Mouse (Mus musculus) hindbrain, embryonic 10.5 days (tissue): Measurements from ENCODE around the gene Gm2381. TPM values are rescaled to one million over a fixed set of nuclear protein-coding genes. Genes with fewer than 3 reads are reported as not detected.
"Not testable (repeated sequence)": the region's sequence is repeated elsewhere in the genome, so short reads cannot be mapped to it uniquely, and the experiment has no call there.

ENCODE experiments used
- DNase-seq: peaks from one replicate; pipeline ENCODE4 v3.0.0-alpha.2; 2017; ENCODE audit warnings: low spot score
- H3K27ac ChIP-seq: fragments of 300-500 bp; sonication (generic); 2 replicates; pipeline ENCODE4 v1.5.1; 2016; ENCODE audit warnings: mild to moderate bottlenecking, moderate library complexity
- H3K27me3 ChIP-seq: fragments of 300-500 bp; sonication (generic); 2 replicates; pipeline ENCODE4 v1.6.1; 2016; ENCODE audit warnings: mild to moderate bottlenecking; ENCODE audit not compliant: poor library complexity, insufficient read depth, severe bottlenecking
- H3K36me3 ChIP-seq: fragments of 300-500 bp; sonication (generic); 2 replicates; pipeline ENCODE4 v1.6.1; 2016; ENCODE audit warnings: mild to moderate bottlenecking, moderate library complexity
- H3K4me1 ChIP-seq: fragments of 300-500 bp; sonication (generic); replicated peaks from 2 replicates; pipeline ENCODE4 v1.6.1; 2016; ENCODE audit warnings: mild to moderate bottlenecking
- H3K4me3 ChIP-seq: fragments of 300-500 bp; sonication (generic); 2 replicates; pipeline ENCODE4 v1.5.1; 2016; ENCODE audit warnings: mild to moderate bottlenecking, moderate library complexity
- H3K9me3 ChIP-seq: fragments of 300-500 bp; sonication (generic); 2 replicates; pipeline ENCODE4 v1.6.1; 2016; ENCODE audit warnings: mild to moderate bottlenecking, moderate library complexity
- WGBS: fragments of 180-500 bp; shearing (Covaris S2); methylation state at CpG from one replicate; pipeline ENCODE4 v1.1.7; 2016; 5-methylcytosine and 5-hydroxymethylcytosine counted together
- polyA plus RNA-seq: library from polyadenylated mRNA; unstranded; fragments of >200 nt; fragmentation: Nextera tagmentation; extraction: Ambion mirVana; gene quantifications from 2 replicates; pipeline ENCODE4 v1.2.1, GENCODE M21; 2016

Gene Gm2381
- not detected in 2 replicates for polyA plus RNA-seq

DNA sequence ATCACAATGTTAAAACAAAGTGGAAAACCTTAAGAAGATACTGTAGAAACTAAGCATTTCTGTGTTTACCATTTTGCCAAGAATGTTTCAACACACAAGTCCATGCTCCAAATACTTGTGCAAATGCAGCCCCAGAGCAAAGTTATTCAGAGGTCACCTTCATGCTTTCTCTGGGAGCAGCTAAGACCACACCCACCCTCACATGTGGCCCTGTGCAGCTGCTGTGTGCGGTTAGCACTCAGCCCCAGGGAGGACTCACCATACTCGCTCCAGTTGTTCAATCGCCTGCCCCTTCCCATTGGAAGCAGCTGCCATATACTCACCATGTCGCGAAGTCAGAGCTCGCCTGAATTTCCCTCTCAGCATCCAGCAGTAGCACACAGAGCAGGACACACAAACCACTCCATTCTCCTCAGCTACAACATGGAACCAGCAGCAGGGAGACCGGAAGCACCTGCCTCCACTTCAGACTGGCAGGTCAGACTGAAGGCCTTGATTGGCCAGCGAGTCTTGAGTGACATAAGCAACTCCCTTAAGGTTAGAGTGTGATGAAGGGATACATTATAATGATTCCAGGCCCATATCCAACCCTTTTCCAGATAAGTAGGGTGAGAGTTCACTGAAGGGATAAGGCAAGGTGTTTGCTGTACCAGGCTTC lies at the start of gene Gm2381:
TSS of gene Gm2381 (minus strand) at position 434 of the 658 bp plus-strand sequence.
- H3K27me3 ChIP-seq, H3K36me3 ChIP-seq, DNase-seq, H3K4me1 ChIP-seq, H3K27ac ChIP-seq, H3K4me3 ChIP-seq: not testable (repeated sequence)
- 80% methylated on average over 8 of the region's 8 CpGs for WGBS
- peaks cover 21% of the 10 kb centered on the region for H3K9me3 ChIP-seq

DNA sequence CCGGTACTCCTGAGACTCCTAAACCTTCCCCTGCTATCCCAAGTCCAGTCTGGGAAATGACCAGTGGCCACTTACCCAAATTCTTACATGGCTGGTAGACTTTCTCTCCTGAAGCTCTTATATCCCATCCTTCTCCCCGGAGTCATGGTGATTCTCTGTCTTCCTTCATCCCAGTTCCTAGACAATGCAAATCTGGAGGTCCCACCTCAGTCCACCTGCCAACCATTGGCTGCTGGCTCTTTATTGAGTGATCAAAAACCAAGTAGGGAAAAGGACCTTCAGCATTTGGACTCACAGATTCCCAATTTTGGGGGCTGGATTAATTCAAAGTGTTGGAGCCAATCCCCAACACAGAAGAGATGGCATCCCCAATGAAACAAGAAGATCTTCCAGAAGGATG lies 31.0 kb upstream of the Gm2381 start:
- not testable (repeated sequence) for DNase-seq, H3K4me1 ChIP-seq, H3K4me3 ChIP-seq, H3K27me3 ChIP-seq, H3K27ac ChIP-seq, H3K36me3 ChIP-seq
- peaks cover 58% of the 10 kb centered on the region for H3K9me3 ChIP-seq
- 95% methylated on average over 2 of the region's 2 CpGs for WGBS

DNA sequence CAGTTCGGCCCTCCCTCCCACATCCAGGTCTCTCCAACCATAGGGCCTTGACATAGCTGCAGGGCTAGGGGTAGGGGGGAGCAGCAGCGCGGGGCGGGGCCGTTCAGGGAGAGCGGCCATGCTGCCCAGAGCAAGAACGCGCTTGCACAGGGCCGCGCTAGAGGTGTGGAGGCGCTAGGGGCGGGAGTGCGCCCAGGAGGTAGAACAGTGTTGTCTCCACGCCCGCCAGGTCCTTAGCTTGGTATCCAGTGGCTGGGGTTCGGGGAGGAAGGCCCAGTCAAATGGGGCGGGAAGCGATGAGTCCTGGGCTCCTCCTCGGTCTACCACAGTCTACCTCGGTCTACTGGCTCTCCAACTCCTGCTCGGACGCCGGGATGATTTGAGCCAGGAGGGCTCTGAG lies 11.1 kb upstream of the Gm2381 start:
- H3K27me3 ChIP-seq = no peaks in the 10 kb centered on the region
- 47% methylated on average over 23 of the region's 23 CpGs for WGBS
- peaks cover 34% of the 10 kb centered on the region for H3K9me3 ChIP-seq
- H3K4me1 ChIP-seq = no peaks in the 10 kb centered on the region
- DNase-seq = no peak
- H3K36me3 ChIP-seq = no peaks in the 10 kb centered on the region
- no peak overlapping the region for H3K27ac ChIP-seq
- no peak overlapping the region for H3K4me3 ChIP-seq

DNA sequence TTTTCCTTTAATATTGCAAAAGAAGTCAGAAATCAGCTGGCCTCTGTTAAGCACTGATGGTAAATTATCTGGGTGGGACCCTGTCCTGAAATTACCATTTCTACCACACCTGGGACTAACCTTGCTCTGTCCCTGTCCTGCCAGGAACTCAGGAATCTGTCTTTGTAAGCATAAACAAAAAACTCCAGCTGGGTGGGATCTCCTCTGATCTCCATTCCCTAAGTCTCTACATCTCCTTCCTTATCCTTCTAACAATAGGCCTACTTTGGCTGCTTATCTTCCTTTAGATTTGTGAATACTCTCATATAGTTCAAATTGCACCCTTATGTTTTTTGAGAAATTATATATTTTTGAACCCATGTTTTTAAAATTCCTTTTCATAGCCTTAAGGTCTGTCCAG lies 28.7 kb downstream of the Gm2381 start:
- H3K27ac ChIP-seq, H3K27me3 ChIP-seq, H3K36me3 ChIP-seq, H3K4me3 ChIP-seq, DNase-seq, H3K4me1 ChIP-seq: not testable (repeated sequence)
- H3K9me3 ChIP-seq = peaks cover 35% of the 10 kb centered on the region

DNA sequence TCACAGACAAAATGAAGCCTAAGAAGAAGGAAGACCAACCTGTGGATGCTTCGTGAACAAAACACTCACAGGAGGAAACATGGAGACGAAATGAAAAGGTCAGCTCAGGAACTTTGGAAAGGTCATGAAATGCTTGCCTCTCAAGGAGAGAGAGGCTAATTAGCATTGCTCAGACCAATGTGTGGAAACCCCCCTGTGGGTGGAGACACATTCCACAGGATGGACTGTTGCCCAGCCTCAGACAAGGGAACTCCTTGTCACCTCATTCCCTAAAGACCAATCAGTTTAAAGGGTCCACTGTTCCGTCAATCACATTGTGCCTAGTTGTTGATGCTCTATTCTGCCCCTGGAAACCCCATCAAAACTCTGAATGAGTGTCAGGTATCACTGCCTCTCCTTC lies 34.8 kb downstream of the Gm2381 start:
- no peak for DNase-seq
- no peaks in the 10 kb centered on the region for H3K36me3 ChIP-seq
- H3K27ac ChIP-seq = no peak overlapping the region
- WGBS = 75% methylated on average over 3 of the region's 3 CpGs
- H3K4me3 ChIP-seq = no peak overlapping the region
- H3K4me1 ChIP-seq = no peaks in the 10 kb centered on the region
- H3K27me3 ChIP-seq = no peaks in the 10 kb centered on the region
- peaks cover 47% of the 10 kb centered on the region for H3K9me3 ChIP-seq

DNA sequence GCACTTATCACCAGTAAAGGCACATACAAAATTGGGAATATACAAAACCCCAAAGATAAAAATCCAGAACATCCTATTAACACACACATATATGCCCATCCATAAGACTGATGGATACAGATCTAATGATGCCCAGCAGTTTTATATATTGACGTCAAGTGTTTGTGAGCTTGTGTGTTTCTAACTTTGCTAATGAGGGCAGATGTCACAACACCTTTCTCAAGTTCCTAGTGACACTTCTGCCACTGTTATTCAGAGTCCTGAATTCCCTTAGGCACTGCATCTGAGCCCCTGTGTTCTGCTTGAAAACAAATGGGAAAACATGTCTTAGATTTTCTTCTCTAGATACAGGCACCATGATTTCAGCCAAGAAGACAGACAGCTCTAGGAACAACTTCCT lies 73.6 kb downstream of the Gm2381 start, which contains the start of gene Vmn2r62:
TSS of gene Vmn2r62 (minus strand) at position 101 of the 400 bp plus-strand sequence.
- not testable (repeated sequence) for H3K27me3 ChIP-seq, H3K9me3 ChIP-seq, H3K27ac ChIP-seq, DNase-seq, H3K36me3 ChIP-seq, H3K4me3 ChIP-seq, H3K4me1 ChIP-seq
- no CpG with 5 or more reads among the region's 1 CpGs for WGBS

Other genes with a start within 250 kb of the Gm2381 start
- gene Zfp976, start 224.6 kb downstream of the Gm2381 start, polyA plus RNA-seq = 1.6 and 2.6 TPM in 2 replicates
- 4.6 and 8.5 TPM in 2 replicates for gene Zfp975, start 174.5 kb downstream of the Gm2381 start, polyA plus RNA-seq
- not detected in 2 replicates for gene Gm17067, start 140.2 kb downstream of the Gm2381 start, polyA plus RNA-seq
- not detected in 2 replicates for gene Vmn2r62, start 73.7 kb downstream of the Gm2381 start, polyA plus RNA-seq
- not detected in 2 replicates for gene Vmn2r63, start 66.6 kb upstream of the Gm2381 start, polyA plus RNA-seq
- not detected in 2 replicates for gene Gm9268, start 151.5 kb upstream of the Gm2381 start, polyA plus RNA-seq
- gene Zfp936, start 247.0 kb upstream of the Gm2381 start, polyA plus RNA-seq = not detected in 2 replicates